Mouse (Mus musculus): Measurements from ENCODE around the gene Lcorl.

The Lcorl gene

GRCm38 (mm10) chr5:45857254-45858011 lies at the start of gene Lcorl:
TSS of gene Lcorl (minus strand) at chr5:45857615.
- peak; percentile 92 to 94 for DNase-seq (ENCODE audit: low spot score in 2 of 2)

- DNase-seq (ENCODE audit: low spot score in 2 of 2) = no peak
Measured at GRCm38 (mm10) chr5:45904683-45905082, 47.3 kb upstream of the Lcorl start.

GRCm38 (mm10) chr5:45903246-45903645 lies 45.8 kb upstream of the Lcorl start:
- no peak for DNase-seq (ENCODE audit: low spot score in 2 of 2)

- DNase-seq (ENCODE audit: low spot score in 2 of 2) = no peak
Measured at GRCm38 (mm10) chr5:45895362-45895761, 37.9 kb upstream of the Lcorl start.

- peak in 1 of 2 experiments; percentile 56 for DNase-seq (ENCODE audit: low spot score in 2 of 2)
Measured at GRCm38 (mm10) chr5:45893696-45894095, 36.3 kb upstream of the Lcorl start.

GRCm38 (mm10) chr5:45876328-45876727 lies 18.9 kb upstream of the Lcorl start:
- no peak for DNase-seq (ENCODE audit: low spot score in 2 of 2)

- no peak for DNase-seq (ENCODE audit: low spot score in 2 of 2)
Measured at GRCm38 (mm10) chr5:45875472-45875871, 18.1 kb upstream of the Lcorl start.

- no peak for DNase-seq (ENCODE audit: low spot score in 2 of 2)
Measured at GRCm38 (mm10) chr5:45874284-45875030, 17.0 kb upstream of the Lcorl start.

GRCm38 (mm10) chr5:45858368-45858767 lies 953 bp upstream of the Lcorl start:
- no peak for DNase-seq (ENCODE audit: low spot score in 2 of 2)

GRCm38 (mm10) chr5:45856876-45857253 lies 550 bp downstream of the Lcorl start:
- no peak for DNase-seq (ENCODE audit: low spot score in 2 of 2)

- peak; percentile 23 to 45 for DNase-seq (ENCODE audit: low spot score in 2 of 2)
Measured at GRCm38 (mm10) chr5:45856303-45856821, 1.1 kb downstream of the Lcorl start.

GRCm38 (mm10) chr5:45855526-45856302 lies 1.7 kb downstream of the Lcorl start:
- DNase-seq (ENCODE audit: low spot score in 2 of 2) = peak; percentile 35 to 44

- DNase-seq (ENCODE audit: low spot score in 2 of 2) = no peak
Measured at GRCm38 (mm10) chr5:45844723-45845122, 12.7 kb downstream of the Lcorl start.

- DNase-seq (ENCODE audit: low spot score in 2 of 2) = no peak
Measured at GRCm38 (mm10) chr5:45835131-45835530, 22.3 kb downstream of the Lcorl start.

GRCm38 (mm10) chr5:45811527-45811926 lies 45.9 kb downstream of the Lcorl start:
- DNase-seq (ENCODE audit: low spot score in 2 of 2) = no peak

GRCm38 (mm10) chr5:45791864-45792263 lies 65.6 kb downstream of the Lcorl start:
- no peak for DNase-seq (ENCODE audit: low spot score in 2 of 2)

- DNase-seq (ENCODE audit: low spot score in 2 of 2) = no peak
Measured at GRCm38 (mm10) chr5:45790221-45790620, 67.2 kb downstream of the Lcorl start.

GRCm38 (mm10) chr5:45757502-45758121 lies 99.8 kb downstream of the Lcorl start:
- no peak for DNase-seq (ENCODE audit: low spot score in 2 of 2)

- DNase-seq (ENCODE audit: low spot score in 2 of 2) = no peak
Measured at GRCm38 (mm10) chr5:45737911-45738310, 119.5 kb downstream of the Lcorl start.

GRCm38 (mm10) chr5:45733751-45734150 lies 123.7 kb downstream of the Lcorl start:
- DNase-seq (ENCODE audit: low spot score in 2 of 2) = no peak

GRCm38 (mm10) chr5:45718848-45719488 lies 138.4 kb downstream of the Lcorl start:
- DNase-seq (ENCODE audit: low spot score in 2 of 2) = no peak

All from urinary bladder, adult 18-20 months (tissue).